9 mouse cellular contexts compared by ENCODE assay signal in genomic region chr2:181578790-181579618, GRCm38 (mm10). TPM values are rescaled to one million over a fixed set of nuclear protein-coding genes. Genes with fewer than 3 reads are reported as not detected.
DNase-seq lines count a peak whose midpoint lies in the region; ATAC-seq and TF ChIP-seq lines count a peak whose summit lies in the region.
"Had no signal": no experiment of that assay in that cellular context is flagged by ENCODE, and none has a peak within 500 bp of the region (broad histone marks: within the 10 kb centered on the region; RNA-seq: fewer than 3 reads in every experiment).

No protein-coding gene starts in this region.

- no peaks in the 10 kb centered on the region for H3K9me3 ChIP-seq in intestine, embryonic 14.5 days (ENCODE audit: control insufficient read depth, low read length)
- H3K9me3 ChIP-seq in stomach, embryonic 14.5 days (ENCODE audit: control insufficient read depth, low read depth, low read length): no peaks in the 10 kb centered on the region

- H3K4me2 ChIP-seq in intestine, embryonic 14.5 days (ENCODE audit: low read length): no peak overlapping the region
- peak overlapping the region; percentile 18 for H3K4me2 ChIP-seq in stomach, embryonic 14.5 days (replicated peaks; ENCODE audit: low read depth, low read length)

- DNase-seq in heart, adult 2 months: peak; percentile 18 to 23
- no peak for DNase-seq in heart, postnatal 25 days (ENCODE audit: low spot score)
- DNase-seq in right cerebral cortex, postnatal 25 days: peak; percentile 2
- no peak for DNase-seq in right cerebral cortex, adult 2 months (ENCODE audit: low spot score in 2 of 2)
- peak; percentile 48 for DNase-seq in intestine, embryonic 14.5 days (ENCODE audit: low spot score)
- no peak for DNase-seq in thymus, postnatal 14 days
- DNase-seq in frontal cortex, adult 2 months (ENCODE audit: extremely low spot score in 1 of 2, low spot score in 1 of 2): no peak

- no peaks in the 10 kb centered on the region for H3K79me2 ChIP-seq in heart, adult 2 months (replicated peaks; ENCODE audit: control insufficient read depth, insufficient read depth, low read length)

- intact Hi-C loops in heart, adult 2 months (cut with DNase I): no loop called here
- intact Hi-C loops in heart, postnatal 25 days (cut with DNase I): no loop called here

- no peak for ATAC-seq in intestine, embryonic 14.5 days (replicated peaks; ENCODE audit: low FRiP score, low TSS enrichment, low read depth)
- ATAC-seq in stomach, embryonic 14.5 days (ENCODE audit: insufficient number of reproducible peaks, insufficient read depth, low FRiP score, low read depth): no peak

- peak overlapping the region; percentile 66 for H3K27ac ChIP-seq in heart, adult 2 months
- H3K27ac ChIP-seq in intestine, embryonic 14.5 days (ENCODE audit: low read depth): no peak overlapping the region
- H3K27ac ChIP-seq in stomach, embryonic 14.5 days (ENCODE audit: low read length): no peak overlapping the region
- H3K27ac ChIP-seq: macrophage had no signal

- H3K4me1 ChIP-seq in heart, adult 2 months (ENCODE audit: control insufficient read depth, insufficient read depth, low read length): peaks cover 6% of the 10 kb centered on the region; the same call in 1 of the 2 replicates
- H3K4me1 ChIP-seq in intestine, embryonic 14.5 days (replicated peaks; ENCODE audit: control insufficient read depth, insufficient read depth, low read length): peaks cover 24% of the 10 kb centered on the region
- peaks cover 25% of the 10 kb centered on the region for H3K4me1 ChIP-seq in stomach, embryonic 14.5 days (ENCODE audit: control insufficient read depth, insufficient read depth, low read length)

- TF ChIP-seq POLR2A in heart, adult 2 months (IDR thresholded peaks at IDR 0.05; ENCODE audit: insufficient read depth, low read depth, low read length): peak; percentile 50; the same call in 1 of the 2 replicates

- TF ChIP-seq EP300 in heart, adult 2 months (IDR thresholded peaks at IDR 0.05; ENCODE audit: insufficient read depth, low read depth, low read length): no peak

- H3K9ac ChIP-seq in heart, adult 2 months (ENCODE audit: low read depth, low read length): no peak overlapping the region; the same call in 1 of the 2 replicates
- 0 out of 2 replicates have a peak overlapping the region, but pooled peaks have one; percentile 7 for H3K9ac ChIP-seq in intestine, embryonic 14.5 days (ENCODE audit: low read length)
- H3K9ac ChIP-seq in stomach, embryonic 14.5 days (replicated peaks; ENCODE audit: low read depth, low read length): no peak overlapping the region

- 48% methylated on average over 5 of the region's 5 CpGs for WGBS in heart, adult 2 months
- 28% methylated on average over 5 of the region's 5 CpGs for WGBS in intestine, embryonic 14.5 days
- WGBS in stomach, embryonic 14.5 days: 18% methylated on average over 5 of the region's 5 CpGs

- H3K4me3 ChIP-seq in heart, adult 2 months: no peak overlapping the region
- H3K4me3 ChIP-seq in intestine, embryonic 14.5 days (ENCODE audit: low read depth, low read length): no peak overlapping the region
- H3K4me3 ChIP-seq in stomach, embryonic 14.5 days (ENCODE audit: low read depth, low read length): no peak overlapping the region

- TF ChIP-seq CTCF in heart, adult 2 months (IDR thresholded peaks at IDR 0.05): no peak

- H3K36me3 ChIP-seq in heart, adult 2 months (ENCODE audit: control insufficient read depth, insufficient read depth, low read length): no peaks in the 10 kb centered on the region
- H3K36me3 ChIP-seq in intestine, embryonic 14.5 days (ENCODE audit: control insufficient read depth, insufficient read depth, low read length): peaks cover 15% of the 10 kb centered on the region
- peaks cover 12% of the 10 kb centered on the region for H3K36me3 ChIP-seq in stomach, embryonic 14.5 days (ENCODE audit: control insufficient read depth, insufficient read depth, low read length)

- H3K27me3 ChIP-seq in heart, adult 2 months (ENCODE audit: control insufficient read depth, insufficient read depth, low read length): no peaks in the 10 kb centered on the region
- H3K27me3 ChIP-seq in intestine, embryonic 14.5 days (replicated peaks; ENCODE audit: control insufficient read depth, insufficient read depth, low read length): no peaks in the 10 kb centered on the region
- no peaks in the 10 kb centered on the region for H3K27me3 ChIP-seq in stomach, embryonic 14.5 days (ENCODE audit: control insufficient read depth, insufficient read depth, low read length)

RNA-seq across cellular contexts. Expression of gene Uckl1, which starts 5.7 kb away (rescaled TPM):
- 10 to 100 TPM; 31.3 to 32.5 TPM for total RNA-seq in heart, adult 2 months (2021)
- polyA plus RNA-seq in heart, adult 2 months (2012; rRNA removed): 115 and 156 TPM in 2 replicates
- total RNA-seq in heart, postnatal 25 days (2021): 10 to 100 TPM; 39.0 to 46.7 TPM
- 62.8 and 65.1 TPM in 2 replicates for polyA plus RNA-seq in intestine, embryonic 14.5 days (2014; fragmentation: Nextera tagmentation; extraction: Ambion mirVana)
- polyA plus RNA-seq in stomach, embryonic 14.5 days (2014; fragmentation: Nextera tagmentation; extraction: Ambion mirVana): 56.3 and 56.8 TPM in 2 replicates
- polyA plus RNA-seq in frontal cortex, adult 2 months (2012; rRNA removed): 125 and 149 TPM in 2 replicates

RNA-seq across cellular contexts. Expression of gene Prpf6, which starts 12.7 kb away (rescaled TPM):
- 10 to 100 TPM; 35.3 to 38.6 TPM for total RNA-seq in heart, adult 2 months (2021)
- 13.8 and 19.1 TPM in 2 replicates for polyA plus RNA-seq in heart, adult 2 months (2012; rRNA removed)
- total RNA-seq in heart, postnatal 25 days (2021): 10 to 100 TPM; 29.2 to 32.7 TPM
- polyA plus RNA-seq in intestine, embryonic 14.5 days (2014; fragmentation: Nextera tagmentation; extraction: Ambion mirVana): 53.6 and 59.9 TPM in 2 replicates
- 57.9 and 60.2 TPM in 2 replicates for polyA plus RNA-seq in stomach, embryonic 14.5 days (2014; fragmentation: Nextera tagmentation; extraction: Ambion mirVana)
- polyA plus RNA-seq in frontal cortex, adult 2 months (2012; rRNA removed): 35.7 and 38.0 TPM in 2 replicates

RNA-seq across cellular contexts. Expression of gene Zfp512b, which starts 13.6 kb away (rescaled TPM):
- total RNA-seq in heart, adult 2 months (2021): 10 to 100 TPM; 13.2 to 16.9 TPM
- polyA plus RNA-seq in heart, adult 2 months (2012; rRNA removed): 20.6 and 25.9 TPM in 2 replicates
- total RNA-seq in heart, postnatal 25 days (2021): 10 to 100 TPM; 18.3 to 18.7 TPM
- 35.0 TPM in 2 replicates for polyA plus RNA-seq in intestine, embryonic 14.5 days (2014; fragmentation: Nextera tagmentation; extraction: Ambion mirVana)
- 50.6 and 51.6 TPM in 2 replicates for polyA plus RNA-seq in stomach, embryonic 14.5 days (2014; fragmentation: Nextera tagmentation; extraction: Ambion mirVana)
- 76.7 and 101 TPM in 2 replicates for polyA plus RNA-seq in frontal cortex, adult 2 months (2012; rRNA removed)

RNA-seq across cellular contexts. Expression of gene Samd10, which starts 20.0 kb away (rescaled TPM):
- total RNA-seq in heart, adult 2 months (2021): 1 to 10 TPM; 1.0 to 1.6 TPM
- 5.1 and 6.4 TPM in 2 replicates for polyA plus RNA-seq in heart, adult 2 months (2012; rRNA removed)
- total RNA-seq in heart, postnatal 25 days (2021): 1 to 10 TPM; 1.2 to 1.4 TPM
- 25.4 and 26.4 TPM in 2 replicates for polyA plus RNA-seq in intestine, embryonic 14.5 days (2014; fragmentation: Nextera tagmentation; extraction: Ambion mirVana)
- polyA plus RNA-seq in stomach, embryonic 14.5 days (2014; fragmentation: Nextera tagmentation; extraction: Ambion mirVana): 33.1 and 35.0 TPM in 2 replicates
- polyA plus RNA-seq in frontal cortex, adult 2 months (2012; rRNA removed): 30.1 and 30.6 TPM in 2 replicates

RNA-seq across cellular contexts. Expression of gene Dnajc5, which starts 58.7 kb away (rescaled TPM):
- total RNA-seq in heart, adult 2 months (2021): 10 to 100 TPM; 62.3 to 71.5 TPM
- 43.4 and 68.9 TPM in 2 replicates for polyA plus RNA-seq in heart, adult 2 months (2012; rRNA removed)
- 10 to 100 TPM; 65.4 to 67.8 TPM for total RNA-seq in heart, postnatal 25 days (2021)
- 79.4 and 79.8 TPM in 2 replicates for polyA plus RNA-seq in intestine, embryonic 14.5 days (2014; fragmentation: Nextera tagmentation; extraction: Ambion mirVana)
- 78.8 and 83.1 TPM in 2 replicates for polyA plus RNA-seq in stomach, embryonic 14.5 days (2014; fragmentation: Nextera tagmentation; extraction: Ambion mirVana)
- polyA plus RNA-seq in frontal cortex, adult 2 months (2012; rRNA removed): 139 and 171 TPM in 2 replicates

Comparison
In these comparisons a context has a peak if more than half of its experiments do, and no peak if none do; other contexts are left out.
1. DNase-seq: peak in heart, adult 2 months (2 of 2), right cerebral cortex, postnatal 25 days (single experiment) and intestine, embryonic 14.5 days (single experiment); none in heart, postnatal 25 days (single experiment), right cerebral cortex, adult 2 months (0 of 2), thymus, postnatal 14 days (single experiment) and frontal cortex, adult 2 months (0 of 2).